Mouse (Mus musculus): Measurements from ENCODE around the gene Ppp2r5a. TPM values are rescaled to one million over a fixed set of nuclear protein-coding genes. Genes with fewer than 3 reads are reported as not detected.

Gene Ppp2r5a
- polyA plus RNA-seq, 1 experiment from 2014 or later: 20.6 TPM

- no peaks in the 10 kb centered on the region for H3K9me3 ChIP-seq
- H3K27me3 ChIP-seq: no peaks in the 10 kb centered on the region
- peak overlapping the region; percentile 73 for H3K9ac ChIP-seq
- peak overlapping the region; percentile 96 for H3K27ac ChIP-seq
- H3K36me3 ChIP-seq: no peaks in the 10 kb centered on the region
- H3K4me2 ChIP-seq: peak overlapping the region; percentile 74
- no peak for ATAC-seq (ENCODE audit: insufficient number of reproducible peaks, low FRiP score, low TSS enrichment, low read depth)
- H3K4me3 ChIP-seq: peak overlapping the region; percentile 81
- H3K4me1 ChIP-seq: peaks cover 14% of the 10 kb centered on the region
- WGBS: under 1% methylated on average over 39 of the region's 43 CpGs
These were observed 7.1 kb downstream of the Ppp2r5a start for GRCm38 (mm10) chr1:191395871-191396433.

GRCm38 (mm10) chr1:191395200-191395599 is 7.9 kb downstream of the Ppp2r5a start:
- H3K9ac ChIP-seq: no peak overlapping the region

GRCm38 (mm10) chr1:191394126-191394525 is 8.9 kb downstream of the Ppp2r5a start:
- H3K27ac ChIP-seq: no peak overlapping the region
- WGBS: 60% methylated on average over 2 of the region's 2 CpGs
- H3K4me2 ChIP-seq: no peak overlapping the region
- H3K9ac ChIP-seq: no peak overlapping the region
- no peak overlapping the region for H3K4me3 ChIP-seq
- no peaks in the 10 kb centered on the region for H3K9me3 ChIP-seq
- no peaks in the 10 kb centered on the region for H3K36me3 ChIP-seq
- ATAC-seq (ENCODE audit: insufficient number of reproducible peaks, low FRiP score, low TSS enrichment, low read depth): no peak
- H3K4me1 ChIP-seq: peaks cover 14% of the 10 kb centered on the region
- no peaks in the 10 kb centered on the region for H3K27me3 ChIP-seq

More at GRCm38 (mm10) chr1:191395200-191395599, 7.9 kb downstream of the Ppp2r5a start:
- Histone ChIP-seq H3K4me1 (peaks cover 14% of the 10 kb centered on the region), H3K36me3 (no peaks in the 10 kb centered on the region), H3K4me3 (peak overlapping the region; percentile 81), H3K4me2 (peak overlapping the region; percentile 74), H3K27ac (no peak overlapping the region), H3K27me3 (no peaks in the 10 kb centered on the region), H3K9me3 (no peaks in the 10 kb centered on the region)
- WGBS: 55% methylated on average over 1 of the region's 1 CpGs
- no peak for ATAC-seq (ENCODE audit: insufficient number of reproducible peaks, low FRiP score, low TSS enrichment, low read depth)

GRCm38 (mm10) chr1:191393536-191393935 is 9.5 kb downstream of the Ppp2r5a start:
- no peak overlapping the region for H3K9ac ChIP-seq
- H3K4me2 ChIP-seq: no peak overlapping the region
- ATAC-seq (ENCODE audit: insufficient number of reproducible peaks, low FRiP score, low TSS enrichment, low read depth): no peak
- H3K9me3 ChIP-seq: no peaks in the 10 kb centered on the region
- 75% methylated on average over 3 of the region's 3 CpGs for WGBS
- H3K4me1 ChIP-seq: peaks cover 14% of the 10 kb centered on the region
- H3K4me3 ChIP-seq: no peak overlapping the region
- no peaks in the 10 kb centered on the region for H3K36me3 ChIP-seq
- H3K27ac ChIP-seq: no peak overlapping the region
- no peaks in the 10 kb centered on the region for H3K27me3 ChIP-seq

- H3K4me3 ChIP-seq: no peak overlapping the region
- H3K4me2 ChIP-seq: no peak overlapping the region
- ATAC-seq (ENCODE audit: insufficient number of reproducible peaks, low FRiP score, low TSS enrichment, low read depth): no peak
- H3K27me3 ChIP-seq: no peaks in the 10 kb centered on the region
- H3K27ac ChIP-seq: no peak overlapping the region
- no peak overlapping the region for H3K9ac ChIP-seq
- no peaks in the 10 kb centered on the region for H3K9me3 ChIP-seq
- no peaks in the 10 kb centered on the region for H3K36me3 ChIP-seq
- 20% methylated on average over 3 of the region's 3 CpGs for WGBS
- H3K4me1 ChIP-seq: peaks cover 11% of the 10 kb centered on the region
These were observed 11.8 kb downstream of the Ppp2r5a start for GRCm38 (mm10) chr1:191391311-191391710.

- Histone ChIP-seq H3K4me3 (no peak overlapping the region), H3K27ac (no peak overlapping the region), H3K4me2 (no peak overlapping the region), H3K9me3 (no peaks in the 10 kb centered on the region), H3K4me1 (no peaks in the 10 kb centered on the region), H3K27me3 (no peaks in the 10 kb centered on the region), H3K36me3 (no peaks in the 10 kb centered on the region), H3K9ac (no peak overlapping the region)
- no peak for ATAC-seq (ENCODE audit: insufficient number of reproducible peaks, low FRiP score, low TSS enrichment, low read depth)
- 91% methylated on average over 10 of the region's 10 CpGs for WGBS
These were observed 18.2 kb downstream of the Ppp2r5a start for GRCm38 (mm10) chr1:191384786-191385430.

- no peaks in the 10 kb centered on the region for H3K27me3 ChIP-seq
- no peaks in the 10 kb centered on the region for H3K36me3 ChIP-seq
- no peak overlapping the region for H3K4me2 ChIP-seq
- no peak for ATAC-seq (ENCODE audit: insufficient number of reproducible peaks, low FRiP score, low TSS enrichment, low read depth)
- no peaks in the 10 kb centered on the region for H3K4me1 ChIP-seq
- no peak overlapping the region for H3K4me3 ChIP-seq
- H3K9ac ChIP-seq: no peak overlapping the region
- 80% methylated on average over 11 of the region's 11 CpGs for WGBS
- H3K27ac ChIP-seq: no peak overlapping the region
- H3K9me3 ChIP-seq: no peaks in the 10 kb centered on the region
These were observed 20.9 kb downstream of the Ppp2r5a start for GRCm38 (mm10) chr1:191381955-191382736.

GRCm38 (mm10) chr1:191380843-191381242 is 22.2 kb downstream of the Ppp2r5a start:
- 89% methylated on average over 3 of the region's 3 CpGs for WGBS
- ATAC-seq (ENCODE audit: insufficient number of reproducible peaks, low FRiP score, low TSS enrichment, low read depth): no peak
- no peak overlapping the region for H3K4me3 ChIP-seq
- no peaks in the 10 kb centered on the region for H3K36me3 ChIP-seq
- no peaks in the 10 kb centered on the region for H3K9me3 ChIP-seq
- no peak overlapping the region for H3K9ac ChIP-seq
- H3K4me2 ChIP-seq: no peak overlapping the region
- H3K4me1 ChIP-seq: no peaks in the 10 kb centered on the region
- no peaks in the 10 kb centered on the region for H3K27me3 ChIP-seq
- H3K27ac ChIP-seq: no peak overlapping the region

GRCm38 (mm10) chr1:191378080-191378479 is 25.0 kb downstream of the Ppp2r5a start:
- 87% methylated on average over 2 of the region's 2 CpGs for WGBS

GRCm38 (mm10) chr1:191375644-191375998 is 27.5 kb downstream of the Ppp2r5a start:
- WGBS: 81% methylated on average over 5 of the region's 5 CpGs
- Histone ChIP-seq H3K9me3 (no peaks in the 10 kb centered on the region), H3K36me3 (no peaks in the 10 kb centered on the region), H3K27me3 (no peaks in the 10 kb centered on the region), H3K27ac (no peak overlapping the region), H3K9ac (no peak overlapping the region), H3K4me2 (no peak overlapping the region), H3K4me3 (no peak overlapping the region), H3K4me1 (no peaks in the 10 kb centered on the region)
- no peak for ATAC-seq (ENCODE audit: insufficient number of reproducible peaks, low FRiP score, low TSS enrichment, low read depth)

More at GRCm38 (mm10) chr1:191378080-191378479, 25.0 kb downstream of the Ppp2r5a start:
- no peak overlapping the region for H3K9ac ChIP-seq
- H3K27me3 ChIP-seq: no peaks in the 10 kb centered on the region
- no peak overlapping the region for H3K4me2 ChIP-seq
- H3K36me3 ChIP-seq: no peaks in the 10 kb centered on the region
- no peak overlapping the region for H3K27ac ChIP-seq
- ATAC-seq (ENCODE audit: insufficient number of reproducible peaks, low FRiP score, low TSS enrichment, low read depth): no peak
- no peaks in the 10 kb centered on the region for H3K9me3 ChIP-seq
- no peak overlapping the region for H3K4me3 ChIP-seq
- no peaks in the 10 kb centered on the region for H3K4me1 ChIP-seq

GRCm38 (mm10) chr1:191374993-191375643 is 28.0 kb downstream of the Ppp2r5a start:
- Histone ChIP-seq H3K4me2 (no peak overlapping the region), H3K27me3 (no peaks in the 10 kb centered on the region), H3K27ac (no peak overlapping the region), H3K4me3 (no peak overlapping the region), H3K9ac (no peak overlapping the region), H3K9me3 (no peaks in the 10 kb centered on the region), H3K36me3 (no peaks in the 10 kb centered on the region), H3K4me1 (no peaks in the 10 kb centered on the region)
- ATAC-seq (ENCODE audit: insufficient number of reproducible peaks, low FRiP score, low TSS enrichment, low read depth): no peak
- WGBS: 89% methylated on average over 10 of the region's 10 CpGs

GRCm38 (mm10) chr1:191369140-191369539 is 33.9 kb downstream of the Ppp2r5a start:
- Histone ChIP-seq H3K4me2 (no peak overlapping the region), H3K4me1 (0 out of 2 replicates have a peak, but pooled peaks cover 2% of the 10 kb centered on the region), H3K9me3 (no peaks in the 10 kb centered on the region), H3K36me3 (0 out of 2 replicates have a peak, but pooled peaks cover 3% of the 10 kb centered on the region), H3K4me3 (no peak overlapping the region), H3K9ac (no peak overlapping the region), H3K27me3 (no peaks in the 10 kb centered on the region), H3K27ac (no peak overlapping the region)
- ATAC-seq (ENCODE audit: insufficient number of reproducible peaks, low FRiP score, low TSS enrichment, low read depth): no peak
